Mouse (Mus musculus) left cerebral cortex, adult 2 months (tissue): Measurements from ENCODE around the gene Dlgap5. TPM values are rescaled to one million over a fixed set of nuclear protein-coding genes. Genes with fewer than 3 reads are reported as not detected.

Experiments used
- DNase-seq, 2 experiments: peaks; one replicate each; pipeline ENCODE4 v3.0.0; 2021 to 2022; ENCODE audit warnings: low spot score in 2 of 2, mixed read lengths in 1 of 2; ENCODE audit errors: extremely low spot score in 1 of 2
- H3K27ac ChIP-seq: fragments of 200-600 bp; 2 replicates; pipeline ENCODE4 v1.8.1; 2022
- H3K4me3 ChIP-seq: fragments of 200-600 bp; 2 replicates; pipeline ENCODE4 v1.8.1; 2022
- CTCF ChIP-seq: fragments of 200-600 bp; IDR thresholded peaks from 2 replicates; pipeline ENCODE4 v1.8.1; 2022; ENCODE audit warnings: antibody characterized with exemption, mild to moderate bottlenecking, moderate library complexity
- intact Hi-C: fragments of 180-260 bp; cut with DNase I; formaldehyde crosslinking; loops from one replicate; pipeline ENCODE4 v1.15.1; 2025
- total RNA-seq, 2 experiments: library from RNA; stranded (reverse); gene quantifications; 2 replicates each; pipeline ENCODE4 v1.2.3; 2021

Gene Dlgap5
- total RNA-seq, 2 experiments from 2014 or later: 0.43 to 0.47 TPM

DNA sequence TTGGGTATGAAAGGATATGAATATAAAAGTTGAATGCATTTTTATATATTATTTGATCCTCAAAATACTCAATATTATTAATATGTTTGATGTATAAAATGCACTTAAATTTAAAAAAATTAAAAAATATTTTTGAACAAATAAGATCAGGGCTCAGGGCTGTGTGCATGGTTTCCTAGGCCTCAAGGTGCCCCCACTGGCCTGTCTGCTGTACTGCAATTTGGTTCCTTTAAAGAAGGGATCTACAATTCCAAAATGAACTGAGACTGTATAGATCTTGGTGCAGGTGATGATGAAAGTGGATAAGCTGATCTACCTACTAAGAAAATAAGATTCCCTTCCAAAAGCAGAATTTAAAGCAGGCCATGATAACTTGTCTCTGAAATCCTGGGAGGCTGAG, 14.8 kb upstream of the Dlgap5 start:
- H3K27ac ChIP-seq: no peak overlapping the region
- H3K4me3 ChIP-seq: no peak overlapping the region
- DNase-seq: no peak
- TF ChIP-seq CTCF: peak; percentile 43
- intact Hi-C loops: no loop called here

DNA sequence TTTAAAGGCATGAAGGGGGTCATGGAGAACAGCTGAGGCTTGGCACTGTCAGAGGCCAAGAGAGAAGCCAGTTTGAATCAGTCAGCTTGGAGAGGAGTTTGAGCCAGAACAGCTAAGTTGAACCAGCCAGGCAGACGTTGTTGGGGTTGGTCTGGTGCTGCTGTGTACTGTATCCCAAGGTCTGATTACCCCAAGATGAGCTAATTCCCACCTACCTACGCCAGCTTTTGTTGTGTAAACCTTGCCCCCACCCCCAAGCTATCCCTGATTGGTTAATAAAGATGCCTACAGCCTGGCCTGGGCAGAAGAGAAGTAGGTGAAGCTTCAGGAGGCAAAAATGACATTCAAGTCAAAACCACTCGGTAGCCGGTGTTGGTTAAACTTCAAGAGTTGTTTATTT, 4.3 kb upstream of the Dlgap5 start:
- no peak overlapping the region for H3K4me3 ChIP-seq
- no peak for DNase-seq
- TF ChIP-seq CTCF: no peak
- intact Hi-C loops: no loop called here
- H3K27ac ChIP-seq: no peak overlapping the region

DNA sequence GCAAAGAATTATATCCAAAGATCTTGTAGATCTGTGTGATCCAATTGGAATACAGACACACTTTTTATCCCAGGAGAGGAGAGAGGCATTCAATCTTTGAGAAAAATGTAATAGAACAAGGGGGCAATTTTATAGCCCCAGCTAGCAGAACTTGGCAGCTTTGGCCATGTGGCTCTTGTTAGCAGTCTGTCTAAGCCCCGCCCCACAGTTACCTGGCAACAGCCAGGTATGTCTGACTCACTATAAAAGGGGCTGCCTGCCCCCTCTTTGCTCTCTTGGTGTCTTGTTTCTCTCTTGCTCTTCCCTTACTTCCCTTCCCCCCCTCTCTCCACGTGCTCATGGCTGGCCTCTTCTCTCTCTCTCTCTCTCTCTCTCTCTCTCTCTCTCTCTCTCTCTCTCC, 3.4 kb upstream of the Dlgap5 start:
- no peak for DNase-seq
- Histone ChIP-seq H3K27ac (no peak overlapping the region), H3K4me3 (no peak overlapping the region)
- no peak for TF ChIP-seq CTCF
- intact Hi-C loops: no loop called here

DNA sequence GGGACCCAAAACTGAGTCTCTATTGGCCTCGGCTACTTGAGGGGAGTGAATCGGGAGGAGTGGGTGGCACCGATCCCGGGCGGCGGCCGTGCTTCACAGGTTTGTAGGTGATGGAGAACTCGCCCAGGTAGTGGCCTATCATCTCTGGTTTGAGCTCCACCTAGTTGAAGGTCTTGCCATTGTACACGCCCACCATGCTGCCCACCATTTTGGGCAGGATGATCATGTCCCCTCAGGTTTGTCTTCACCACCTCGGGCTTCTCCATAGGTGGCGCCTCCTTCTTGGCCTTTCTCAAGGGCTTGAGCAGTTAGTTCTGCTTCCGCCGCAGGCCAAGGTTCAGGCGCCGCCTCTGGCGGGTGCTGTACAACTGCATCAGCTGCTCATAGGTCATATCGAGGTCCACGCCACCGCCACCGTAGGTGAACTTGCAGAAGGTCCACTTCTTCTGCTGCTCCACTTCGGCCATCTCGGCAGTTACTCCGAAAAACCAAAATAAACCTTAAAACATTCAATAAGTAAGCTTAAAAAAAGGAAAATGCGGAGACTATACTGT, 1.6 kb upstream of the Dlgap5 start:
- intact Hi-C loops: loop anchor here (5.0 kb wide), 1 partner anchor 113 kb away; no protein-coding TSS in a partner anchor
- no peak for TF ChIP-seq CTCF
- no peak overlapping the region for H3K27ac ChIP-seq
- DNase-seq: no peak
- H3K4me3 ChIP-seq: no peak overlapping the region

DNA sequence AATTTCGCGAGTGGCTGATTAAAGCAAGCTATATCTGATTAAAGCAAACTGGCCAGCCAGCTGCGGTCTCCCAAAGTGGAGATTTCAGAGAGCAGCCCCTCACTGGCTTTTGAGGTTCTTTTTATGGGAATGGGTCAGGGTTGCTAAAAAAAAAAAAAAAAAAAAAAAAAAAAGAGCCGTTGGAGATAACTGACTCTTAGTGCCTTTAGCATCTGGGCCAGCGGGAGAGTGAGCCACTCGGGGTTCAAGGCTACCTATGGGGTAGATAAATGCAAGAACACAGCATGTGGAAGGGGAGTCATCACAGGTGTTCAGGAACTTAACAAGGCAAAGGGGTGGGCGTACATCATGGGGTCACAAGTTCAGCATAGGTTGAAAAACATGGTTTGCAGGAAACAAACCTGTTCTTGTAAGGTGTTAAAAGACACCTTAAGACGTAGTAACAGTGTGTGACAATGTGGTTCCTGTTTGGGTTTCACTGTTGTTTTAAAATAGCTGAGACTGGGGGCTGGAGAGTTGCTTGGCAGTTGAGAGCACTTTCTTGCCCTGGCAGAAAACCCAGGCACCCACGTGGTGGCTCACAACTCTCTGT, 923 bp upstream of the Dlgap5 start:
- H3K27ac ChIP-seq: no peak overlapping the region
- no peak overlapping the region for H3K4me3 ChIP-seq
- no peak for DNase-seq
- no peak for TF ChIP-seq CTCF
- intact Hi-C loops: loop anchor here (5.0 kb wide), 1 partner anchor 113 kb away; no protein-coding TSS in a partner anchor

DNA sequence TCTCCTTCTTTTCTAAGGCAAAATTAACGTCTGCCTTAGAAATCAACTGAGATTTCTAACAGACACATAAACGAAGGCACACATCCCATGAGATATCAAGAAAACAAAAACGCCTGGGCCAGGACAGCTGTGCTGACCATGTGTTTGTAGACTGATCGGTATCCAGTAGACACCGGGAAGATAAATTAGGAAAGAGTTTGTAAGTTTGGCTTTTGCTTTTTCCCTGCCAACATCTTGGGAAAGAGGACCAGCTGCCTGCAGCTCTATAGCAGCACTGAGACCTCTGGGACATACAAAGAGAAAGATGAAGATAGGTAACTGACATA, 422 bp upstream of the Dlgap5 start:
- Histone ChIP-seq H3K27ac (no peak overlapping the region), H3K4me3 (peak overlapping the region; percentile 60)
- intact Hi-C loops: loop anchor here (5.0 kb wide), 1 partner anchor 114 kb away; no protein-coding TSS in a partner anchor
- DNase-seq: no peak
- TF ChIP-seq CTCF: no peak

DNA sequence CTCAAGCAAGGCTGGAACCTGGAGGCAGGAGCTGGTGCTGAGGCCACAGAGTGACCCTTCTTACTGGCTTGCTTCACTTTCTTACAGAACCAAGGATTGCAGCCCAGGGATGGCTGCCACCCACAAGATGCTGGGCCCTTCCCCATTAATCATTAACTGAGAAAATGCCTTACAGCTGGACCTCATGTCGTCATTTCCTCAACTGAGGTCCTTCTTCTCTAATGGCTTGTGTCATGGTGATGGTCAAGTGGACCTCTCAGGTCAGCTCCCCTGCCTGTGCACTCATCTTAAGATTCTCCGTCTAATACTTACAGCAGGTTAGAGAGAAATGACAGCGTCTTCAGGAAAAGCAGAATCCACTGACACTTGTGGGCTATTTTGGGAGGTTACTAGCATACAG, 861 bp downstream of the Dlgap5 start:
- intact Hi-C loops: loop anchor here (5.0 kb wide), 1 partner anchor 115 kb away; no protein-coding TSS in a partner anchor

DNA sequence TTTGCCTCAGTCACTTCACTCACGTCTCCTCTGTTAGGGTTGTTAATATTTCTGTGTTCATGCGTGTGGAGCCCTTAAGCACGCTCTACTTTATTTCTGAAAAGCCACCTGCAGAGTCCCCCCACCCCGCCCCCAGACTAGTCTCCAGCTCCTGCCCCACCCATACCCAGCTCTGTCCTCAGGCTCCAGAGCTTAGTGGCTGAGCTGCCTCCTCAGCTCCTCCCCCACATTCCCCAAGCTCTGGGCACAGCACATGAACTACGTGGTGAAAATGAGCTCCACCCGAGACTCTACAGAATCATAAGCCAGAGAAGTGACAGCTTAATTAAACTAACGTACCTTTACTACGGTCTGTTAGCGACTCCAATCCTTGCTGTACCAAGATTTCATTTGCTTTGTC, 12.2 kb downstream of the Dlgap5 start:
- H3K4me3 ChIP-seq: no peak overlapping the region
- no peak overlapping the region for H3K27ac ChIP-seq
- no peak for TF ChIP-seq CTCF
- intact Hi-C loops: no loop called here
- no peak for DNase-seq

More for the DNA sequence above, 861 bp downstream of the Dlgap5 start:
- no peak for TF ChIP-seq CTCF
- no peak overlapping the region for H3K27ac ChIP-seq
- H3K4me3 ChIP-seq: no peak overlapping the region
- no peak for DNase-seq

DNA sequence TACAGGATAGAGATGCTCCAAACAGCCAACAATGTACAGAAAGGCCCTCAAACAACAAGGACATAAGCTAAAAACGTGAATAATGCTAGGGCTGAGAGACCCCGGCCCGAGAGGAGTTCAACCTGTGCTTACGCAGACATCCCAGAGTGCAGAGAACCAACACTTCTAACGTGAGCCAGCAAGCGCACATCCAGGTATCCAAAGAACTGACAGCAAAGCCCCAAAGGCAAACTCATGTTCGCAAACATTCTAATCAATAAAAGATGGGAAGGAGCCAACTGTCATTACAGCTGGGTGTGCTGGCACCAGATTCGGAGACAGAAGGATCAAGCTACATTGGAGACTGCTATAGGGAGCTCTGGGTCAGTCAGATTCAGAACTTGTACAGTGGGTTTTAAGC, 15.5 kb downstream of the Dlgap5 start:
- Histone ChIP-seq H3K27ac (no peak overlapping the region), H3K4me3 (no peak overlapping the region)
- intact Hi-C loops: no loop called here
- no peak for TF ChIP-seq CTCF
- DNase-seq: no peak

DNA sequence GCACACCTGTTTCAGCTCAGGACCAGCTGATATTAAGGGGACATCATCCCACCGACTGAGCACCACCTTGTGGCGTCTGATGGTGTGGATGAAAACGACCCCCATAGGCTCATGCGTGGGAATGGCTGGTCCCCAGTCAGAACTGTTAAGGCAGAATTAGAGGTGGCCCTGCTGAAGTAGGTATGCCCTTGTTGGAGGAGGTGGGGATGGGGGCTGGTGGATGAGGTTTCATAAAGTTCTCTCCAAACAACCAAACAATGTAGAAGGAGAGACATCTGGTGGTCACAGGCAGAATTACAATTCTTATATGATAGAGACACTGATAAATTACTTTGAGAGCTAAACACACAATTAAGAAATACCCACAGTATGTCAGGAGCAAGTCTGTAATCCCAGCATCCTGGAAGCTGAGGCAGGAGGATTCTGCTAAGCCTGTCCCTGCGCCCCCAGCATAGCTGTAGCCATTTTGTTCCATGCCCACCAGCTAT, 22.0 kb downstream of the Dlgap5 start:
- DNase-seq: no peak
- TF ChIP-seq CTCF: peak; percentile 80
- intact Hi-C loops: loop anchor here (1.0 kb wide), 1 partner anchor 62 kb away; no protein-coding TSS in a partner anchor
- Histone ChIP-seq H3K27ac (no peak overlapping the region), H3K4me3 (no peak overlapping the region)

DNA sequence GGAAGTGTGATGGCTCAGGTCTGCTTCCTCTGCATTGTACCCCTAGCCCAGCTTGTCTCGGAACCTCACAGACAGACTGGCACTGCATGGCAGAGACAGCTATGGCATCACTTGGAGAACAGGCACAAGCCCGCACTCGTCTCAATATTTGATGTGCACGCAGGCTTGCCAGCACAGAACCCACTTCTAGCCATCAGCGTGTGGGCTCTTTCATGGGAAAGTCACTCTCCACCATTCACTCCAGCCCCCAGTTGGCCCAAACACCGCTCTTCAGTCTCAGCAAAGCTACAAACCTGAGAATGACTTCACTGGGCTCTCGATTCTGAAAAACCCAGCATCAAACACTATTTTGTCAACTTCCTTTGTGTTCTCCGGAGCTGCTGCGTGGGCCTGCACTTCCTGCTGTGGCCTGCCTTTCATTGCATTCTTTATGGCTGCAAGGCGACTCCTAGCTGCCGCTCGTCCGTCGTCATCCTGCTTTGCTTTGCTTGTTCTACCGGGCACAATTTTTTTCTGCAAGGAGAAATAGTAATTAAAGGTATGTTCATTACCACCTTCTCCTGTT, 22.7 kb downstream of the Dlgap5 start:
- Histone ChIP-seq H3K4me3 (no peak overlapping the region), H3K27ac (no peak overlapping the region)
- intact Hi-C loops: loop anchor here (1.0 kb wide), 1 partner anchor 61 kb away; no protein-coding TSS in a partner anchor
- no peak for DNase-seq
- TF ChIP-seq CTCF: no peak

DNA sequence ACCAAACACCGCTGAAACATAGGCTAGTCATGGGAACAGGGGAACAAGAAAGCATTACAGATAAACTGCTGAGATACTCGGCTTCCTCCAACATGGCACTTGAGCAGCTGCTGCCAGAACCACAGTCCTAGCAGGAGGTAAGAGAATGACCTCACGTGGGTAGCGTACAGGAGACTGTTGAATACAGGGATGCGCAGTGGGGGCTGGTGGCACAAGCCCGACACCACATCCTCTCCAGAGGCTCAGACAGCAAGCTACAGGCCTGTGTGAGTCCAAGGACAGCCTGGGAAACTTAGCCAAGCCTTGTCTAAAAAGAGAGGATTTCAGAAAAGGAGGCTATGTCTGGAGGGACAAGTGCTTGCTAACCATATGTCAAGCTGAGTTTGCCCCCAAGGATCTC, 23.2 kb downstream of the Dlgap5 start:
- H3K4me3 ChIP-seq: no peak overlapping the region
- intact Hi-C loops: no loop called here
- no peak for DNase-seq
- no peak for TF ChIP-seq CTCF
- H3K27ac ChIP-seq: no peak overlapping the region
